Mouse (Mus musculus): Measurements from ENCODE around the gene Rspo1.
"Not testable (repeated sequence)": the region's sequence is repeated elsewhere in the genome, so short reads cannot be mapped to it uniquely, and the experiment has no call there.

Gene Rspo1

DNA sequence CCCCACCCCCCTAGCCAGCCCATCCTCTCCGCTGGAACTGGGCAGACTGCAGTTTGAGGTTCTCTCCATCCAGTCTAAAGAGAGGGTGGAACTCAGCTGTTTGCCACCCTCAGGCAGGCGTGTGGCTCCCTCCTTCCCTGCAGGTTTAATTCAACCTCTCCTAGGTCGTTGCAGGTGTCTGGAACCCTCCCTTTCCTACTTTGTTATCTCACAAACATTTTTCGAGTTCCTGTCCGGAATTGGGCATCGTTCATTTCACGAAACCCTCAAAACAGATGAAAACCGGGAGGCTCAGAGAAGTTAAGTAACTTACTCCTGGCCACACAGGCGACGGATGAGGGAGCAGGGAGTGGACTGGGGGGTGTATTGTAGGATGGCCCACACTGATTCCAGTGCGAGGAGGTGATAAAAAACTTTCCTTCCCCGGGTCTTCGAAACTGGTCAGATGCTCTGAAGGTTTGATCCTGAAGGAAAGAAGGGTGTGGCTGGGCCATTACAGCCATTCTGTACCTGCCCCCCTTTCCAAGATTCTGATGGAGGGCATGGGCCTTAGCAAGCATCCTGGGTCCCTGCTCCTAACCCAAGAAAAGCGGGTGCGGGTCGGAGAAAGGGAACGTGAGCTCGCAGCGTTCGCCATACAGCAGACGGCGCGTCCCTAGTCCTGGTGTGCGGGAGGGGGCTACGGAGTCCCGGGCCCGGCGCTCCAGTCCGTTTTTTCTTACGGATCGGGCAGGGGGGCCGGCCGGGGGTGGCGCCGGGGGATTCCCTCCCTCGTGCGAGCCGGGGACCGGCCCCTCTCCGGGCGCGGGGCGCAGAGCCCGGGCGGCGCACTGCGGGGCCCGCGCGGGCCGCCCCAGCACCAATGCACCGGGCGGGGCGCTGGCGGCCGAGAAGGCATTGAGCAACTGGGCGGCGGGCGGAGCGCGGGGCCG, at the start of gene Rspo1:
Rspo1 (plus strand) TSS at position 760 of the 932 bp plus-strand sequence.
- no peak for DNase-seq (ENCODE audit: low read depth, low spot score)

DNA sequence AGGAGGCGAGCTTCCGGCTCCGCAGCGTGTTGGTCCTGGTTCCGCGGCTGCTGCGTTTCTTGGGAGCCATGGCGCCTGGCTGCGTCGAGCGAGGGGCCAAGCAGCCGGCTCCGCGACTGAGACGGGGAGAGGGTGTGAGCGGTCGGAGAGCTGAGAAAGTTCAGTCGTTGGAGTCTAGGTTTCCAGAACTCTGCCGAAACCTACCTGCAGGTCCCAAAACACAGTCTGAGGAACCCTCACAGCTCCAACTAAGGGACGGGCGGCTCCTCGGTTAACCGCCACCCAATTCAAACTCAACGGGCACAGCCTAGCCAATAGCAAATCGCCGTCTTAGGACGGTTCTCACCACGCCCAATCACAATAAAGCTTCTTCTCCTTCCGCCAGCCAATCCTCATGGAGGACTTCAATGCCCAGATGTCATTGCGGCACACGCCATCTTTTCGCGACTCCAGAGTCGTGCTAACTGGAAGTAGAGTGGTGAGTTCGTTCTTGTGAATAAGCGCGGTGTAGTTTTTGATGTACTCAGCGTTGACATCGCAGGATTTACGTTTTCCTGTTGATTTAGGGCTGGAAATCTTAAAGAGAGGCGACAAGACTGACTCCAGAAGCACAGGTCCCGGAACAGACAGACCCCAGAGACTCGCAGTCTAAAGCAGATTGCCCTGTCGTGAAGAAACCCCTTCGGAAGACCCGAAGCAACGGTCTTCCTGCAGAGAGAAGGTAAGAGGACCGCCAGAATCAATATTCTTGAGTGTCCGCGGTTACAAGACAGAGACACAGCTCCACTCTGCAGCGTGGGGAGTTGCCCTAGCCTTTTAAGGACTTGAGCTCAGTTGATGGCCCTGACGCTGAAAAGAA, 49.4 kb upstream of the Rspo1 start, which contains the start of gene 9930104L06Rik:
9930104L06Rik (plus strand) TSS at position 436 of the 859 bp plus-strand sequence.
- DNase-seq (ENCODE audit: low read depth, low spot score) = peak; percentile 96

DNA sequence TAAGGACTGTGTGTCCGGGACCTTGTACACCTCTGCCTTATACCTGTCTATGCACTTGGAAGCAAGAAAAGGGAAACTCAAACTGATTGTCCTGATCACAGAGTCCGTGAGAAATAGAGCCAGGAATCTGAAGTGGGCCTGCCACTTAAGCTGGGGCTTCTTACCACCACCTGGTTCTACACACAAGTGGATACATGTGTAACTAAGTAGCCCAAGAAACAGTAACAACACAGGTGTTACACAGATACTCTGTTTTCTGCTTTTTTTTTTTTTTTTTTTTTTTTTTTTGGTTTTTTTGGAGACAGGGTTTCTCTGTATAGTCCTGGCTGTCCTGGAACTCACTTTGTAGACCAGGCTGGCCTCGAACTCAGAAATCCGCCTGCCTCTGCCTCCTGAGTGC, 47.0 kb upstream of the Rspo1 start, which contains the start of gene Cdca8:
Cdca8 (minus strand) TSS at position 101 of the 400 bp plus-strand sequence.
- not testable (repeated sequence) for DNase-seq (ENCODE audit: low read depth, low spot score)

DNA sequence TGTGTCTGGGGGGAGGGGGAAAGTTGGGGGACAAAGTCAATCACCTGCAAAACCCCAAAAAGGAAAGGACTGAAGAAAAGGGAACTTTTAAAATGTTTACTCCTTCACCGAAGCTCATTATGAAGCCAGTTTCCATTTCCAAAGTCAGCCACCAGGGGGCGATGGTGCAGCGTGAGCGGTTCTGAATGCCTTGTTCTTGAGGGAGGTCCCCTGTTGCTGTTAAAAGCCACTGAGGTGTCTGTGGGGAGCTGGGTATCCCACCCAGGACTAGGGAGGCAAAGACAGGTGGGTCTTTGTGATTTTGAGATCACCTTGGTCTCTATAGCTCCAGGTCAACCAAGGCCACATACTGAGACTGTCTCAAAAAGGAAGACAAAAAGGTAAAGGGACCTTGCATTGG, 43.2 kb upstream of the Rspo1 start:
- DNase-seq (ENCODE audit: low read depth, low spot score) = peak; percentile 81

DNA sequence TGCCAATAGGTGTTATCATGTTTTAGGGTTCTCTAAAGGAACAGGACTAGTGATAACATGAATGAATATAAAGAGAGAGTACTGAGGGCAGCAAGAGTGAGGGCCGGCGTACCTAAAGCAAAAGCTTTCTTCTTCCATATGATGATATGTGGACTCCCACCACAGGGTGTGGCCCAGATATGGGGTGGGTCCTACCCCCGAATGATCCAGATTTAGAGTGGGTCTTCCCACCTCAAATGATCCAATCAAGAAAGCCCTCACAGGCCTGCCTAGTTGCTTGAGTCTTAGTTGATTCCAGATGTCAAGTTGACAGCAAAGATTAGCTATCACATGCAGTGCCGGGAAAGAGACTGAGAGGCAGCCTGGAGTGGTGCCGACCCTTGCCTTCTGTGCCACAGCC, 42.4 kb upstream of the Rspo1 start:
- no peak for DNase-seq (ENCODE audit: low read depth, low spot score)

DNA sequence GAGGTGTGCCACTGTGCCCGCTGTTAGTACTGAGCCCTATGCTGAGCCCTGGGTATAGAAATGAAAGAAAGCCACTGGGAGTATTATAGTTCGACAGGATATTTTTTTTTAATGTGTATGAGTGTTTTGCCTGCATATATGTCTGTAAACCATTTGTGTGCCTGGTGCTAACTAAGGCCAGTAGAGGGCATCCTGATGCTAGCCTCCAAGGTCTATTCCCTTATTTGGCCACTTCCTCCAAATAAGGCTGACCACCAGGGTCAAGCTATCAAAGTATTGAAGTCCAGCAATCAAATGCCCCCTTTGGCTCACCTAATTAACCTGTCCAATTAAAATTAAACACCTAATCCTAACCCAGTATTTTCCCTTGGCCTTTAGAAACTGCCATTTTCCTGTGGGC, 41.3 kb upstream of the Rspo1 start:
- no peak for DNase-seq (ENCODE audit: low read depth, low spot score)

- DNase-seq (ENCODE audit: low read depth, low spot score) = no peak
These were observed 36.7 kb upstream of the Rspo1 start for GRCm38 (mm10) chr4:124949488-124949887.

GRCm38 (mm10) chr4:124950181-124951035, 35.8 kb upstream of the Rspo1 start:
- peak; percentile 48 for DNase-seq (ENCODE audit: low read depth, low spot score)

- no peak for DNase-seq (ENCODE audit: low read depth, low spot score)
These were observed 35.2 kb upstream of the Rspo1 start for GRCm38 (mm10) chr4:124951036-124951433.

- DNase-seq (ENCODE audit: low read depth, low spot score) = no peak
These were observed 32.7 kb upstream of the Rspo1 start for GRCm38 (mm10) chr4:124953546-124953945.

- DNase-seq (ENCODE audit: low read depth, low spot score) = no peak
These were observed 28.9 kb upstream of the Rspo1 start for GRCm38 (mm10) chr4:124957284-124957683.

- no peak for DNase-seq (ENCODE audit: low read depth, low spot score)
These were observed 27.2 kb upstream of the Rspo1 start for GRCm38 (mm10) chr4:124959062-124959461.

- no peak for DNase-seq (ENCODE audit: low read depth, low spot score)
These were observed 25.3 kb upstream of the Rspo1 start for GRCm38 (mm10) chr4:124960940-124961339.

- no peak for DNase-seq (ENCODE audit: low read depth, low spot score)
These were observed 23.7 kb upstream of the Rspo1 start for GRCm38 (mm10) chr4:124962576-124962975.

DNA sequence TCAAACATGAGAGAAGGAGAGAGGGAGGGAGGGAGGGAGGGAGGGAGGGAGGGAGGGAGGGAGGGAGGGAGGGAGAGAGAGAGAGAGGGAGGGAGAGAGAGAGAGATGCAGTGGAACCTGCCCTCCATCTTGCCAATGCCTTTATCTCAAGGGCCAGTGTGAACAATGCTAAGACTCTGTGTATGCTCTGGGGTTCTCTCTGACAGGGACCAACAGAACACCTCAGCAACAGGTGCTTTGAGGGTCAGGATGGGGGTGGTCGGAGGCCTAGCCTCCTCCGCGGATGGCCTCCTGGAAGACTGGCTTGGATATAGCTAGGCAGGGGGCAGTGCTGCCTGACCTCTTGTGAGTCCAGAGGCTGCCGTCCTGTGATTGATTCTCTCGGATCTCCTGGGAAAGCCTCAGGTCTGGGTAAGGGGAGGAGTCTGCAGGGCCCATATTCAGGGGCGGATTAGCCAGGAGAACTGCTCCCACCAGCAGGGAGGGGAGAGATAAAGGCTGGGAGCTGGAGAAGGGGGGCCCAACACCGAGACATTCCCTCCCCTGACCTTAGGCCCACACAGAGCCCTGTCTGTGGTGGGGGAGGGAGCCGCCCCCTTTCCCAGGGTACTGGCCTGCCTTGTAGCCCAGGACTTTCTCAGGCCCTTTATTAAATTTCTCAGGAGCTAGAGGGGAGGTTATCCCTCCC, 21.2 kb upstream of the Rspo1 start:
- no peak for DNase-seq (ENCODE audit: low read depth, low spot score)

- no peak for DNase-seq (ENCODE audit: low read depth, low spot score)
These were observed 17.5 kb upstream of the Rspo1 start for GRCm38 (mm10) chr4:124968711-124969110.

- no peak for DNase-seq (ENCODE audit: low read depth, low spot score)
These were observed 16.9 kb upstream of the Rspo1 start for GRCm38 (mm10) chr4:124969219-124969848.

GRCm38 (mm10) chr4:124970194-124970593, 16.0 kb upstream of the Rspo1 start:
- DNase-seq (ENCODE audit: low read depth, low spot score) = no peak

DNA sequence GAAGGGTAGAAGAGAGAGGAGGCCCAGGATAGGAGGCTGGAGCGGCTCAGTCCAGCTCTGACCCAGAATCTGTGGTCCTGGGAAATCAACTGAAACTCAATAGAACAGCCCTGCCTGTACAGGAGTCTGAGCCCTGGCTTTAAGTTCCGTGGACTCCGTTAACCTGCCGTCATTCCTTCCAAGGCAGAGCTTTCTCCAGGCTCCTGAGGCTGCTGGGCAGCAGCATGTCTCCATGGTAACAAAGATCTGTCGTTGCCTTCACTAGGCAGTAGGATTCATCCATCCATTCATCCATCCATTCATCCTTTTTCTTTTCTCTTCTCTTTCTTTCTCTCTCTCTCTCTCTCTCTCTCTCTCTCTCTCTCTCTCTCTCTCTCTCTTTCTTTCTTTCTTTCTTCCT, 15.6 kb upstream of the Rspo1 start:
- no peak for DNase-seq (ENCODE audit: low read depth, low spot score)

GRCm38 (mm10) chr4:124971094-124971493, 15.1 kb upstream of the Rspo1 start:
- no peak for DNase-seq (ENCODE audit: low read depth, low spot score)
